Mouse (Mus musculus) neutrophil, adult 5-6 weeks (primary cell): Measurements from ENCODE around the gene Mri1. TPM values are rescaled to one million over a fixed set of nuclear protein-coding genes. Genes with fewer than 3 reads are reported as not detected.
A peak's percentile ranks its signal among the peaks of the same experiment; 100 is the strongest.

ENCODE experiments used
- ATAC-seq: fragments of 151-379, 151-347 bp; 2 replicates; pipeline ENCODE4 v1.8.0; 2017; ENCODE audit warnings: mild to moderate bottlenecking, moderate TSS enrichment; ENCODE audit not compliant: insufficient number of reproducible peaks, poor library complexity, low FRiP score, severe bottlenecking; ENCODE audit errors: extremely low read depth
- total RNA-seq: library from RNA; stranded (forward); fragments of 200-1000 nt; gene quantifications from 2 replicates; pipeline ENCODE4 v1.2.3, GENCODE M21; 2017

Gene Mri1
- total RNA-seq, 1 experiment from 2014 or later: 11.9 TPM

DNA sequence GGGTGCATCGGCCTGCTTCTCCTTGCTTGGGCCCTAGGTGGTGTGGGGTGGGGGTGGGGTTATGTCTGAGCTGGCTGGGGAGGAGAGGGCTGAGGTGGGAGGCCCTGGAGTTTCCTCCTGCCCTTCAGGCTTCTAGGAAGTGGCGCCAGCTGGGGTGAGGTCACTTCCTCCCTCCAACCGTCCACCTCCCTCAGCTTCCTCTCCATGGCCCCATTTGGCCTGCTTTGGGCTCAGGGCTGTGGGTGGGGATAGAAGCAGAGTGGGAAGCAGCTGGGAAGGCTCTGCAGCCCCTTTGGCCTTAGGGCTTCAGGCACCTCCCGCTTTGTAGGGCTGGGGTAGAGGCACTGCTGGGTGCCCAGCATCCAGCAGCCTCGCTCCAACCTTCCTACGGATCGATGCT lies 49.3 kb downstream of the Mri1 start:
- peak; percentile 39 for ATAC-seq

DNA sequence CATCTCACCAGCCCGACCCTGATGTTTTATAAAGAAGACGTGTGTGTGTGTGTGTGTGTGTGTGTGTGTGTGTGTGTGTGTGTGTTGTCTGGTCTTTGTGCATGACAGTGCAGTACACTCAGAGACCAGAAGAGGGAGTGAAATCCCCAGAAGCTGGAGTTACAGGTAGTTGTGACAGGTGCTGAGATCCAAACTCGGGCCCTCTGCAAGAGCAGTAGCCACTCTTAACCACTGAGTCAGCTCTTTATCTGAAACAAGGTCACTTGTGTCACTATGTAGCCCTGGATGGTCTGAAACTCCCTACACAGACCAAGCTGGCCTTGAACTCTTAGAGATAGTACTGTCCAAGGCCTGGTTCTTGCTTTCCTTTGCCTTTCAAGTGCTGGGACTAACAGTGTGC lies 50.5 kb downstream of the Mri1 start:
- ATAC-seq: no peak

DNA sequence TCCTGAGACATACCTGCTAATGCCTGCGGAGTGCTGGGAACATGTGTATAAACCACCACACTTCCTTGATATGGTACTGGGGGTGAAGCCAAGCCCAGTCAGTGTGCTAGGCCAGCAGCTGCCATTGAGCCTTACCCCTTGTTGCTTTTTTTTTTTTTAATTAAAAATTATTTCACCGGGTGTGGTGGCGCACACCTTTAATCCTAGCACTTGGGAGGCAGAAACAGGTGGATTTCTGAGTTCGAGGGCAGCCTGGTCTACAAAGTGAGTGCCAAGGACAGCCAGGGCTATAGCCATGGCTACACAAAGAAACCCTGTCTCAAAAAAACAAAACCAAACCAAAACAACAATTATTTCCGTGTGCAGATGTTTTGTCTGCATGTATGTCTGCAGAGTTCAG lies 52.1 kb downstream of the Mri1 start:
- ATAC-seq: no peak

DNA sequence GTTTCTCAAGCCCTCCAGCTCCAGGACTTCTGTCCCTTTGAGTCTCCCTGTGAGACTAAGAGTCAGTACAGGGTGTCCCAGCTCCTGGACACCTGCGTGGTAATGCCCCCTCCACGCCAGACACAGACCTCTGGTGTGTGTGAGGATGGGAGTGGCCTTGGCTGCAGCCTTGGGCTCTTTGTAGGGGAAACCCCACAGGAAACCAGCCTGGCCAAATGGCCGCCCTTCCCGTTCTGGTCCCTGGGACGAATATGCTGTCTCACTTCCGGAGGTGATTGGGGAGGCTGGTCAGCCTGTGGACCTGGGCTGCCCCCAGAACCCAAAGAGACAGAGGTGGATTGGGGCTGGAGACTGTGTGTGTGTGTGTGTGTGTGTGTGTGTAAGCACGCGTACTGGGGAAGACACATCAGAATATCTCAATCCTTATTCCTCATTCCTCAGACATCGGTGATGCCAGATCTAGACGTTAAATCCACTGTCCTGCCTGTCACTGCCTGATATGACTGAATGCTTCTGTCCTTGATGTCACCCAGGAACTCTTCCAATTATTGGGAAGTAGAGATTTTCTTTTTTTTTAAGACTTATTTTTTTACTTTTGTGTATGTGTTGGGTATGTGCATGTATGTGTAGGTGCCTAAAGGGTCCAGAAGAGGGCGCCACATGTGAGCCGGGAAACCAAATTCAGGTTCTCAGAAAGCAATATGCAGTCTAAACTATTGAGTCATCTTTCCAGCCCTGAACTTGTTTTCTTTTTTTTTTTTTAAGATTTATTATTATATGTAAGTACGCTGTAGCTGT lies 53.0 kb downstream of the Mri1 start:
- peak; percentile 28 for ATAC-seq

DNA sequence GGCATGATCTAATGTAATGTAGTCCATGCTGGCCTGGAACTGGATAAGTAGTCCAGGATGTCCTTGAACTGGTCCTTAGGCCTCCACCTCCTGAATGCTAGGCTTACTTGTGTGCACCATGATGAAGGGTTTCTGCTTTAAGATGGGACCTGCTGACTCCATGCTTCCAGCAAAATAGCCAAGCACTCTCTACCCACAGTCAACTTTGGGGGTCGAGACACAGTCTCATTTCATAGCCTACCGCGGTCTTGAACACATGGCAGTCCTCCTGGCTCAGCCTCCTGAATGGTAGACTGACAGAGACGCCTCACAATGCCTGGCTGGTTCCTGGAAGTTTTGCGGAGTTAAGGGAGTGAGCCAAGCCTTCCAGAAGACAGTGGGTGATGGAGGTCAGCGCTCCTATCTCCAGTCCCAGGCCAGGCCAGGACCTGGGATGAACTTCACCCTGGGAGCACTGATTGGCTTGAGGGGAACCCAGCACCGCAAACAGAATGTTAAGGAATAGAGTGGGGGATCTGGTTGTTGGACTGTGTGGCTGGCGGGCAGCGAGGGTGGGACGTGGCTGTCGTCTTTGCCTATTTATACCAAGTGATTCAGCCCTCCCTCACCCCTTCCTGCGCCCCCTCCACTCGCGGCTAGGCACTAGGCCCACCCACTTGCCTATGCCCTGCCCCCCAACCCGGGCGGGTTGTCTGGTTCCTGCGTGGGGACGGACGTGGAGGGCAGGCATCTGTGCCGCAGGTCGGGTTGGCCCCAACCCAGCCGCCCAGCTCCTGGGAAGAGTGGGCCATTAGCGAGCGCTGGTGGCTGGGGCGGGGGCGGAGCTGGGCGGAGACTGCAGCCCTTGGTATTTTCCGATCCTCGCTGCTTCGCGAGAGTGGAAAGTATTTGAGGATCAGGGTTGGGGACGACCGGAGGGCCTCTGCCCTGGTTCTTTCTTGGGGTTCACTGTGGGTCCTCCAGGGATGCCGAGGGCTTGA lies 53.9 kb downstream of the Mri1 start:
- peak; percentile 30 for ATAC-seq

DNA sequence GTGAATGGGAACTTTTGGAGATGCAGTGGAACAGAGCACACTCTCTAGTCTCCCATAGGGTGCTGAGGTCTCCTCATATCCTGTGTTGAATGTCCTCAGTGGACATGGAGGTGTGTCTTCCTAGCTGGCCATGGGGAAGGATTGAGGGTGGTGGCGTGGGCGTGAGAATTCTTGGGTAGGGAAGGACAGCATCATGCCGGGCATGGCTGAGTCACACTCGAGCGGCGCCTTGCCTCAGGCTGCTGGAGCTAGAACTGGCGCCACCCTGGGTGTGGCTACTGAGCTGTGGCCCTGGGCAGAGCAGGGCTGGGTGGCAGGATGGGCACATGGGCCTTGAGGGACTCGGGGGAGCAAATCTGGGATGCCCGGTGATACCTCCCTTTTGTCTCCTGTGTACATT lies 54.7 kb downstream of the Mri1 start:
- ATAC-seq: peak; percentile 15; the same call in 1 of the 2 replicates

DNA sequence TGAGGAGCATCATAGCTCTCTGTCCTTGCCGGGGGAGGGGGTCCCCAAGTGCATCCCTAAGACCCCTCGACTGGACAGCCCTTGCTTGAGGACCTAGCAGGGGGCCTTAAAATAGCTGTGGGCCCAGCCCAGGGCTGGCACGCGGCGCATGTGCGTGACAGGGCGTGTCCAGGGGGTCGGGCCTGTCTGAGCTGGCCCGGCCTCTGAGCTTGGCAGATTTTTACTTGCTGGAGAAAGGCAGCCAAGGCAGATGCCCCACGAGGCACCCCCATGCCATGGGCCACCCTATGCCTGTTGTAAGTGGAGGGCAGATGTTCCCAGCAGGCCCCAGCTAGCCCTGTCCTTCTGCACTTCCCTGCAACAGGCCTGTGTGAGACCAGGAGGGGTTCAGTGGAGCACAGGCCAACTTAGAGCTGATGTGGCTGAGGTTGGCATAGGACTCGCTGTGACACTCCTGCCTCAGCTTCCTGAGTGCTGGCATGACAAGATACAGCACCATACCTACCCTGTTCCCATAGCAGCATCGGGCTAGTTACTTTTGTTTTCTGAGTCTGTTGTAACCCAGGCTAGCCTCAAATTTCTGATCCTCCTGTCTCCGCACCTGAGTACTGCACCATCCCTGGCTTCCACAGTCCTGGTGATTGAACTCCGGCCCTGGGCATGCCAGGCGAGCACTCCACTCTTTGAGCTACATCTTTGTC lies 55.4 kb downstream of the Mri1 start:
- no peak for ATAC-seq

DNA sequence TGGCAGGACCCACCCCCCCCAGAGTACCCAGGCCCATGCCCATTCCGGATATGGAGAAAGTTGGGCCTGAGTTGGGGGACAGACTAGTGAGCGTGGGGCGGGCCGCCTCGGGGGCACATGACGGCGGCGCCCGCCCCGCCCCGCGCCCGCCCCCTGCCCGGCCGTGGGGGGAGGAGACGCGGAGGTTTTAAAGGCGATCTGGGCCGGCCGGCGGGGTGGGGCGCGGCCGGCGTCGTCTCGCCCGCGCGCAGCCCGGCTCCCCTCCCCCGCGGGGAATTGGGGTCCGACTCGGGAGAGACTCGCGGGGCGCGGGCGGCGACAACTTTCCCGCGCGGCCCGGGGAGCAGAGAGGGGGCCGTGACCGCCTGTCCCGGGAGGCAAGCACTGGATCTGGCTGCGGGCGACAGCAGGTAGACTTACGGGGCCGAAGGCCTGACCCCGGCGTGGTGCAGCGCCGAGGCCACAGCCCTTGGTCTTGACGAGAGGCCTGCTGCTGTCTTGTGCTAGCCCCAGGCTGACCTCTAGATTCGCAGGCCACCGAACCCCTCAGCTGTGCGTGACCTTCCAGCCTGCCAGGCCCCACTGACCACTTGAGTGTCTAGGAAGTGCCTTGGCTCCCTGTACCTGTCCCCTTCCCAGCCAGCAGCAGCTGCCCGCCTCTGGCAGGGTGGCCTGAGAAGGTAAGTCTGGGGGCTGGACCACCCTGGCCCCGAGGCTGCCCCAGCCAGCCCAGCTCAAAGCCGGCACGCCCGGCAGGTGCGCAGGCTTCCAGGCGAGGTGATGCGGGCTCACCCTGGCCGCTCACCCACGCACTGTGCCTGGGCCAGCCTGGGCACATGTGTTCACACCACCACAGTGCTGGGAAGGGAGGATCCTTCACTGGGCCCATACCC lies 56.2 kb downstream of the Mri1 start:
- no peak for ATAC-seq

DNA sequence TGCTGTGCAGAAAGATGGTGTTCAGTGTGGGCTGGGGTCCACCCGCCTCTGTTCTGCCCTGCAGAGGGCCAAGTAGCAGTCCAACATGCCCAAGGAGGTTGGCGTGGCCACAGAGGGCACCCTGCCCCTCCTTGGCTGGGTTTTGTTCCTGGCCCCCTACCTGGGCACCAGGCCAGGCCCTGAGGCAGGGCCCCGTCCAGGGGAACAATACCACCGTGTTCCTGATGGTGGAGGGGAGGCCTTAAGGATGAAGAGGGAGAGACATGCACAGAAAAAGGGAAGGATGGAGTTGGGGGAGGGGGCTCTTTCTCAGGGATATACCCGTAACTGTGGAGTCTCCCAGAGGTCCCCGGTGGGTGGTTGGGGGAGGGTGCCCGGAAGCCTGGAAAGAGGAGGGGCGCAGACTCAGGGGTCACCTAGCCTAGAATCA lies 57.0 kb downstream of the Mri1 start:
- ATAC-seq: no peak

Other genes with a start within 250 kb of the Mri1 start
- gene 2210011C24Rik, start 245.2 kb downstream of the Mri1 start, total RNA-seq: not detected in 2 replicates
- gene Palm3, start 235.9 kb downstream of the Mri1 start, total RNA-seq: 0.25 and 0.35 TPM in 2 replicates
- gene Il27ra, start 214.7 kb downstream of the Mri1 start, total RNA-seq: 47.3 and 47.8 TPM in 2 replicates
- not detected in 2 replicates for gene Rln3, start 212.3 kb downstream of the Mri1 start, total RNA-seq
- 12.3 and 12.5 TPM in 2 replicates for gene Gm10643, start 192.2 kb downstream of the Mri1 start, total RNA-seq
- gene Rfx1, start 190.5 kb downstream of the Mri1 start, total RNA-seq: 35.2 and 37.9 TPM in 2 replicates
- 18.7 and 20.5 TPM in 2 replicates for gene Dcaf15, start 152.6 kb downstream of the Mri1 start, total RNA-seq
- gene Podnl1, start 131.3 kb downstream of the Mri1 start, total RNA-seq: 0.61 and 1.3 TPM in 2 replicates
- 15.7 and 17.7 TPM in 2 replicates for gene Cc2d1a, start 109.4 kb downstream of the Mri1 start, total RNA-seq
- 0.93 and 2.7 TPM in 2 replicates for gene 4930432K21Rik, start 109.3 kb downstream of the Mri1 start, total RNA-seq
- gene Nanos3, start 72.1 kb downstream of the Mri1 start, total RNA-seq: not detected in 2 replicates
- 23.6 and 28.4 TPM in 2 replicates for gene Zswim4, start 20.3 kb downstream of the Mri1 start, total RNA-seq
- 130 and 147 TPM in 2 replicates for gene D8Ertd738e, start 7.6 kb downstream of the Mri1 start, total RNA-seq
- 22.5 and 25.3 TPM in 2 replicates for gene Ccdc130, start 13.1 kb upstream of the Mri1 start, total RNA-seq
- 1.6 and 2.0 TPM in 2 replicates for gene Cacna1a, start 131.1 kb upstream of the Mri1 start, total RNA-seq